Mouse (Mus musculus): ENCODE data around the gene Bdkrb2. TPM values are rescaled to one million over a fixed set of nuclear protein-coding genes. Genes with fewer than 3 reads are reported as not detected.

Bdkrb2 gene
- polyA plus RNA-seq, 2 experiments from 2014 or later, result not detected

- no peak for ATAC-seq
Observed at GRCm38 (mm10) chr12:105547151-105547550, 15.9 kb upstream of the Bdkrb2 start.

GRCm38 (mm10) chr12:105548001-105548400 lies 15.0 kb upstream of the Bdkrb2 start:
- no peak for ATAC-seq

GRCm38 (mm10) chr12:105548881-105549280 lies 14.1 kb upstream of the Bdkrb2 start:
- ATAC-seq, result no peak

- no peak for ATAC-seq
Observed at GRCm38 (mm10) chr12:105549835-105550802, 12.9 kb upstream of the Bdkrb2 start.

GRCm38 (mm10) chr12:105551551-105551989 lies 11.5 kb upstream of the Bdkrb2 start:
- no peak for ATAC-seq

GRCm38 (mm10) chr12:105554151-105554772 lies 8.8 kb upstream of the Bdkrb2 start:
- ATAC-seq, result no peak

- no peak for ATAC-seq
Observed at GRCm38 (mm10) chr12:105555172-105555571, 7.9 kb upstream of the Bdkrb2 start.

- no peak for ATAC-seq
Observed at GRCm38 (mm10) chr12:105557250-105557925, 5.6 kb upstream of the Bdkrb2 start.

GRCm38 (mm10) chr12:105561007-105561534 lies 2.0 kb upstream of the Bdkrb2 start:
- ATAC-seq, result no peak

- ATAC-seq, result no peak
Observed at GRCm38 (mm10) chr12:105562056-105562820, 788 bp upstream of the Bdkrb2 start.

- ATAC-seq, result no peak
Observed at GRCm38 (mm10) chr12:105563726-105564275, 775 bp downstream of the Bdkrb2 start.

GRCm38 (mm10) chr12:105565221-105565620 lies 2.2 kb downstream of the Bdkrb2 start:
- no peak for ATAC-seq

- no peak for ATAC-seq
Observed at GRCm38 (mm10) chr12:105571867-105572266, 8.8 kb downstream of the Bdkrb2 start.

- ATAC-seq, result no peak
Observed at GRCm38 (mm10) chr12:105572622-105573021, 9.6 kb downstream of the Bdkrb2 start.

GRCm38 (mm10) chr12:105574356-105574755 lies 11.3 kb downstream of the Bdkrb2 start:
- no peak for ATAC-seq

GRCm38 (mm10) chr12:105580490-105580889 lies 17.5 kb downstream of the Bdkrb2 start:
- ATAC-seq, result no peak

GRCm38 (mm10) chr12:105582486-105582885 lies 19.5 kb downstream of the Bdkrb2 start:
- ATAC-seq, result no peak

- ATAC-seq, result no peak
Observed at GRCm38 (mm10) chr12:105583484-105583883, 20.5 kb downstream of the Bdkrb2 start.

GRCm38 (mm10) chr12:105584851-105585250 lies 21.8 kb downstream of the Bdkrb2 start:
- ATAC-seq, result no peak

- ATAC-seq, result no peak
Observed at GRCm38 (mm10) chr12:105587526-105587925, 24.5 kb downstream of the Bdkrb2 start.

GRCm38 (mm10) chr12:105590786-105591185 lies 27.8 kb downstream of the Bdkrb2 start:
- no peak for ATAC-seq

GRCm38 (mm10) chr12:105592361-105592761 lies 29.3 kb downstream of the Bdkrb2 start:
- no peak for ATAC-seq

Measured in activated CD4-positive, CD25-positive, alpha-beta regulatory T cell, adult 4 months (primary cell).